Mouse (Mus musculus) erythroblast, embryonic 14.5 days (primary cell): Measurements from ENCODE around the gene Prkch. TPM values are rescaled to one million over a fixed set of nuclear protein-coding genes. Genes with fewer than 3 reads are reported as not detected.

ENCODE experiments used
- H3K27me3 ChIP-seq: 2 replicates; pipeline ENCODE4 v1.6.1; 2012; ENCODE audit warnings: inconsistent platforms; ENCODE audit not compliant: control insufficient read depth
- H3K36me3 ChIP-seq: 2 replicates; pipeline ENCODE4 v1.6.1; 2012; ENCODE audit warnings: mild to moderate bottlenecking, inconsistent platforms; ENCODE audit not compliant: control insufficient read depth
- H3K4me1 ChIP-seq: 2 replicates; pipeline ENCODE4 v1.6.1; 2012; ENCODE audit warnings: inconsistent platforms; ENCODE audit not compliant: control insufficient read depth
- H3K4me3 ChIP-seq: replicated peaks from 2 replicates; pipeline ENCODE3; 2012; ENCODE audit warnings: moderate library complexity, mild to moderate bottlenecking, inconsistent platforms
- H3K9me3 ChIP-seq: 2 replicates; pipeline ENCODE4 v1.6.1; 2012; ENCODE audit warnings: low read length, inconsistent platforms, mixed read lengths; ENCODE audit not compliant: control insufficient read depth
- GATA1 ChIP-seq: IDR thresholded peaks from 2 replicates; pipeline ENCODE4 v1.6.1; 2012; ENCODE audit warnings: low read length, inconsistent platforms, mixed read lengths
- TAL1 ChIP-seq: IDR thresholded peaks from 3 replicates; pipeline ENCODE4 v1.6.1; 2012; ENCODE audit warnings: low read length, inconsistent platforms, mixed read lengths
- polyA plus RNA-seq: library from polyadenylated mRNA; stranded (reverse); fragments of >175 nt; gene quantifications from 2 replicates; pipeline ENCODE4 v1.2.3, GENCODE M21; 2012

Gene Prkch
- polyA plus RNA-seq, 1 experiment, result 0.01 TPM

DNA sequence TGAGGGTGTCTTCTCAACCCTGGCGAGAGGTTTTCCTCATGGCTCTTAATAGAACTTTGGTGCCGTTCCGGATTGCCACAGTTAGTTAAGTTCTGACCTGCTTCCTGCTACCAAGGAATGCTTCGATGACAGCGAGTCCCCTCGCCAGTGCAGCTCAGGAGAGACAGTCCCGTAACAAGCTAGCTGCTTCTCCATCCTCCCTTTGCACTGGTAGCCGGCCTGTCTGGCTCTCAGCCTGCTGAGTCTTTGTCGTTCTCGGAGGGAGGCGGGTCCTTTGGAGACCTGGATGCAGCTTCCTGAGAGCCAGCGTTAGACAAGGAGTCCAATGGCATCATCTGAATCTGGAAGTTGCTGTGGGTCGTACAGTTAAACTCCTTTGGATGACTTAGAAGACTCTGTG lies 101.3 kb downstream of the Prkch start:
- no peaks in the 10 kb centered on the region for H3K27me3 ChIP-seq
- H3K36me3 ChIP-seq, result no peaks in the 10 kb centered on the region
- no peaks in the 10 kb centered on the region for H3K4me1 ChIP-seq
- no peaks in the 10 kb centered on the region for H3K9me3 ChIP-seq
- TF ChIP-seq TAL1 (no peak), GATA1 (no peak)
- no peak overlapping the region for H3K4me3 ChIP-seq

- Histone ChIP-seq H3K36me3 (no peaks in the 10 kb centered on the region), H3K9me3 (no peaks in the 10 kb centered on the region), H3K4me1 (no peaks in the 10 kb centered on the region), H3K4me3 (no peak overlapping the region), H3K27me3 (no peaks in the 10 kb centered on the region)
- TF ChIP-seq TAL1, result no peak
- no peak for TF ChIP-seq GATA1
Measured at GRCm38 (mm10) chr12:73686456-73686855, 101.9 kb downstream of the Prkch start.

- no peak for TF ChIP-seq GATA1
- TF ChIP-seq TAL1, result no peak
- no peaks in the 10 kb centered on the region for H3K9me3 ChIP-seq
- H3K27me3 ChIP-seq, result no peaks in the 10 kb centered on the region
- H3K4me1 ChIP-seq, result no peaks in the 10 kb centered on the region
- no peaks in the 10 kb centered on the region for H3K36me3 ChIP-seq
- H3K4me3 ChIP-seq, result no peak overlapping the region
Measured at GRCm38 (mm10) chr12:73687077-73688035, 102.8 kb downstream of the Prkch start.

- no peaks in the 10 kb centered on the region for H3K4me1 ChIP-seq
- H3K9me3 ChIP-seq, result no peaks in the 10 kb centered on the region
- no peaks in the 10 kb centered on the region for H3K36me3 ChIP-seq
- no peak for TF ChIP-seq TAL1
- no peak for TF ChIP-seq GATA1
- H3K27me3 ChIP-seq, result no peaks in the 10 kb centered on the region
- H3K4me3 ChIP-seq, result no peak overlapping the region
Measured at GRCm38 (mm10) chr12:73692321-73692720, 107.7 kb downstream of the Prkch start.

DNA sequence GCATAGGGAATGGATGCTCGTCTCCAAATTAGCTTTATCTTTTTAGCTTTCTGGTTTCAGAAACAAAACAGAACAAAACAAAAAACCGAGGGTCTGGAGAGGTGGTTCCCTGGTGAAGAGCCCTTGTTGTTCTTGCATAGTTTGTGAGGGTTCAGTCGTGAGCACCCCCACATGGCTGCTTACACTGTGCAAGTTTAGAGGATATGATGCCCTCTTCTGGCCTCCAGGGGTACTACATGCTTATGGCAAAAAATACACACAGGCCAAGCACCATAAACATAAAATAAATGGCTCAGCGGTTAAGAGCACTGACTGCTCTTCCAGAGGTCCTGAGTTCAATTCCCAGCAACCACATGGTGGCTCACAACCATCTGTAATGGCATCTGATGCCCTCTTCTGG lies 108.8 kb downstream of the Prkch start:
- Histone ChIP-seq H3K4me1 (no peaks in the 10 kb centered on the region), H3K4me3 (no peak overlapping the region), H3K36me3 (no peaks in the 10 kb centered on the region), H3K27me3 (no peaks in the 10 kb centered on the region), H3K9me3 (no peaks in the 10 kb centered on the region)
- no peak for TF ChIP-seq GATA1
- no peak for TF ChIP-seq TAL1

- no peaks in the 10 kb centered on the region for H3K4me1 ChIP-seq
- no peak for TF ChIP-seq TAL1
- H3K9me3 ChIP-seq, result no peaks in the 10 kb centered on the region
- H3K27me3 ChIP-seq, result no peaks in the 10 kb centered on the region
- no peak overlapping the region for H3K4me3 ChIP-seq
- H3K36me3 ChIP-seq, result no peaks in the 10 kb centered on the region
Measured at GRCm38 (mm10) chr12:73694690-73695089, 110.1 kb downstream of the Prkch start.

DNA sequence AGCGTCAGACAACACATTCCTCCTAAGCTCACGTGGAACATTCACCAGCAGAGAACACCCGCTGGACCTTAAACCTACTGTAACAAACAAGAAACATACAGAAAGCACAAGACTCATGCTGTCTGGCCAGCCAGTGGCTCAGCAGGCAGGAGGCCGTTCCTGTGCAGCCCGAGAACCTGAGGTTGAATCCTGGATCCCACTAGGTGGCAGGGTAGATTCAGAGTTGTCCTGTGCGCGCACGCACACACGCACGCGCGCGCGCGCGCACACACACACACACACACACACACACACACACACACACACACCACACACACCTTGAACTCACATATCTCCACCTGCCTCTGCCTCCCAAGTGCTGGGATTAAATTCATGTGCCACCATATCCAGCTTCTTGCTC lies 110.5 kb downstream of the Prkch start:
- Histone ChIP-seq H3K9me3 (no peaks in the 10 kb centered on the region), H3K36me3 (no peaks in the 10 kb centered on the region), H3K27me3 (no peaks in the 10 kb centered on the region), H3K4me1 (no peaks in the 10 kb centered on the region), H3K4me3 (no peak overlapping the region)
- TF ChIP-seq GATA1 (no peak), TAL1 (no peak)

- Histone ChIP-seq H3K4me3 (no peak overlapping the region), H3K9me3 (no peaks in the 10 kb centered on the region), H3K4me1 (no peaks in the 10 kb centered on the region), H3K27me3 (no peaks in the 10 kb centered on the region), H3K36me3 (no peaks in the 10 kb centered on the region)
- TF ChIP-seq TAL1 (no peak), GATA1 (no peak)
Measured at GRCm38 (mm10) chr12:73696084-73696483, 111.5 kb downstream of the Prkch start.

GRCm38 (mm10) chr12:73696946-73697345 lies 112.3 kb downstream of the Prkch start:
- H3K27me3 ChIP-seq, result no peaks in the 10 kb centered on the region
- no peaks in the 10 kb centered on the region for H3K9me3 ChIP-seq
- H3K36me3 ChIP-seq, result no peaks in the 10 kb centered on the region
- H3K4me1 ChIP-seq, result no peaks in the 10 kb centered on the region
- no peak for TF ChIP-seq TAL1
- no peak for TF ChIP-seq GATA1
- no peak overlapping the region for H3K4me3 ChIP-seq
